Mouse (Mus musculus): ENCODE data around the gene Fam19a1. TPM values are rescaled to one million over a fixed set of nuclear protein-coding genes. Genes with fewer than 3 reads are reported as not detected.

The Fam19a1 gene
- polyA plus RNA-seq, 1 experiment: not detected

DNA sequence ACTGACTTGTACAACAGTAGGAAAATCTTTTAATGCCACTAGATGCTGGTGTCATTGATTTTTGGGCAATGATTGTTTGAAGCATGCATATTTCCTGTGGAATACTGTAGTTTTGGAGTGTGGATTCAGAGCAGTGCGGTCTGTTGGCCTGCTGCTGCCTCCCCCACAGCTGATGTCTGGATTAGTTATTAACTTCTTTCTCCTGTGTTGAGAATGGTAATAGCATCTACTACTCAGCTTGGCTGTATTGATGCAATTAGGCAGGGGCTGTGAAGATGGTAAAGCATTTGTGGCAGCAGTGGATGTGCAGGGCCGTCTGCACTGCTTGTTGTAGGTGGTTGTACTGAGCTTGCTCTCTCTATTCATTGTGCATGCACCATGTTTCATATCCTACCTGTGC, 326.5 kb downstream of the Fam19a1 start:
- H3K4me1 ChIP-seq (ENCODE audit: control insufficient read depth, insufficient read depth, low read length): no peaks in the 10 kb centered on the region
- 0 out of 2 replicates have a peak, but pooled peaks cover 5% of the 10 kb centered on the region for H3K9me3 ChIP-seq (replicated peaks; ENCODE audit: control insufficient read depth, insufficient read depth, low read length, poor library complexity, severe bottlenecking)
- H3K36me3 ChIP-seq (ENCODE audit: control insufficient read depth, insufficient read depth, low read length, poor library complexity, severe bottlenecking): no peaks in the 10 kb centered on the region
- no peak overlapping the region for H3K9ac ChIP-seq (ENCODE audit: low read depth, poor library complexity, severe bottlenecking)
- H3K27ac ChIP-seq (ENCODE audit: insufficient read depth, low read length): no peak overlapping the region
- no peak overlapping the region for H3K4me3 ChIP-seq (ENCODE audit: low read depth, low read length)
- TF ChIP-seq POLR2A (IDR thresholded peaks at IDR 0.05; ENCODE audit: insufficient read depth, low read length) (no peak), EP300 (IDR thresholded peaks at IDR 0.05; ENCODE audit: insufficient read depth, low read depth, low read length) (no peak), CTCF (IDR thresholded peaks at IDR 0.05; ENCODE audit: low read depth, low read length) (no peak)
- H3K27me3 ChIP-seq (ENCODE audit: control insufficient read depth, insufficient read depth, low read length, poor library complexity, severe bottlenecking): no peaks in the 10 kb centered on the region

DNA sequence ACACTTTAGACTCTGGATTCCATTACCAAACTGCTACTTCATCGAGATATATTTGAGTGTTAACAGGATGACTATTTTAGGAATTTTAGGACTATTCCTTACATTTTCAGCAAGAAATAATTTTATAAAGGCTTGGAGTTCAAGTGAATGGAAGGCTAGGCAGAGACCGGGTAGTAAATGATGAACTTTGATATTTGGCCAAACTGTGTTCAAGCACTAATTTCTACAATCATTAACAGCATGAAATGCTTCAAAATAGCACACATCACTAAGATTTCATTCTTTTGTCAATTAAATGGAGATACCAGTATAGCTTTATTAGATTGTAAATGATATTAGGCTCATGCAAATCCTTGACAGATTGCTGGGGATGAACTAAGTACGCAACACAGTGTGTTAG, 329.0 kb downstream of the Fam19a1 start:
- no peaks in the 10 kb centered on the region for H3K36me3 ChIP-seq (ENCODE audit: control insufficient read depth, insufficient read depth, low read length, poor library complexity, severe bottlenecking)
- no peaks in the 10 kb centered on the region for H3K27me3 ChIP-seq (ENCODE audit: control insufficient read depth, insufficient read depth, low read length, poor library complexity, severe bottlenecking)
- H3K9ac ChIP-seq (ENCODE audit: low read depth, poor library complexity, severe bottlenecking): no peak overlapping the region
- no peak overlapping the region for H3K4me3 ChIP-seq (ENCODE audit: low read depth, low read length)
- H3K27ac ChIP-seq (ENCODE audit: insufficient read depth, low read length): no peak overlapping the region
- no peaks in the 10 kb centered on the region for H3K4me1 ChIP-seq (ENCODE audit: control insufficient read depth, insufficient read depth, low read length)
- 0 out of 2 replicates have a peak, but pooled peaks cover 5% of the 10 kb centered on the region for H3K9me3 ChIP-seq (replicated peaks; ENCODE audit: control insufficient read depth, insufficient read depth, low read length, poor library complexity, severe bottlenecking)
- TF ChIP-seq CTCF (IDR thresholded peaks at IDR 0.05; ENCODE audit: low read depth, low read length) (no peak), EP300 (IDR thresholded peaks at IDR 0.05; ENCODE audit: insufficient read depth, low read depth, low read length) (no peak), POLR2A (IDR thresholded peaks at IDR 0.05; ENCODE audit: insufficient read depth, low read length) (no peak)

DNA sequence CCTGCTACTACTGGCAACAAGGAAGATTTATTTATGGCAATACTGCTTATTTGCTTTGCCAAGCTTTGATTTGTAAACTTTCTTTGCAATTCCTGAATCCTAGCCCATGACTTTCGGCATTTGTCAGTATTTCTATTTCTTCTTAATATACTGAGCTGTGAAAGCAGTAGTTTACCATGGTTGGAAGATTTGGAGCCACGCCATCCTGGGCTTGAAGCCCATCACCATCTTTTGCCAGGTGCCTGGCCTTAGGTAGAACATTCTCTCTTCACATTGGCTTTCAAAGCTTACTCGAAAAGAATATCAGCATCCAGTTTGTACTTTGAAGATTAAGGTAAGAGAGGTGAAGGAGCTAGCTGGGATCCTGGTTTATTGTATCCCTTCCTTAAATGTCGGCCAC, 334.5 kb downstream of the Fam19a1 start:
- Histone ChIP-seq H3K9me3 (replicated peaks; ENCODE audit: control insufficient read depth, insufficient read depth, low read length, poor library complexity, severe bottlenecking) (0 out of 2 replicates have a peak, but pooled peaks cover 5% of the 10 kb centered on the region), H3K27me3 (ENCODE audit: control insufficient read depth, insufficient read depth, low read length, poor library complexity, severe bottlenecking) (no peaks in the 10 kb centered on the region), H3K36me3 (ENCODE audit: control insufficient read depth, insufficient read depth, low read length, poor library complexity, severe bottlenecking) (no peaks in the 10 kb centered on the region), H3K27ac (ENCODE audit: insufficient read depth, low read length) (no peak overlapping the region), H3K4me1 (ENCODE audit: control insufficient read depth, insufficient read depth, low read length) (no peaks in the 10 kb centered on the region), H3K9ac (ENCODE audit: low read depth, poor library complexity, severe bottlenecking) (no peak overlapping the region), H3K4me3 (ENCODE audit: low read depth, low read length) (no peak overlapping the region)
- TF ChIP-seq EP300 (IDR thresholded peaks at IDR 0.05; ENCODE audit: insufficient read depth, low read depth, low read length): no peak
- TF ChIP-seq CTCF (IDR thresholded peaks at IDR 0.05; ENCODE audit: low read depth, low read length): no peak
- TF ChIP-seq POLR2A (IDR thresholded peaks at IDR 0.05; ENCODE audit: insufficient read depth, low read length): no peak

DNA sequence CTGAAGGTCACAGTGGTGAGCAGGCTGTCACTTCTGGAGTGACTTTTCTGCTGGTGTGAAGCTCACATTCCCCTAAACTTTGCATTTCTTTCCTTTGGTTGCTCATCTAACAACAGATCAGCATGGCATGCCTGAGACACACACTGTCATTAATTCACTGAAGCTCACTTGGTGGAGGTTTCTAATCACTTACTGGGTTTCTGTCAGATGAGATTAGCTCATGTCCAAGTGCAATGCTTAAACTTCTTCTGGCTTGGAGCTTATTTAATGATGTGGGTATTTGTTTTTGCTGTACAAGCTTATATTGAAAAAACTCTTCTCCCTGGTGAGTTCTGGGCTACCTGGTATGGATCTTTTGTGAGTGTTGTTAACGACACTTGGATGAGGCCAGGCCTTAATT, 343.3 kb downstream of the Fam19a1 start:
- Histone ChIP-seq H3K27ac (ENCODE audit: insufficient read depth, low read length) (no peak overlapping the region), H3K4me3 (ENCODE audit: low read depth, low read length) (no peak overlapping the region), H3K9ac (ENCODE audit: low read depth, poor library complexity, severe bottlenecking) (no peak overlapping the region), H3K4me1 (ENCODE audit: control insufficient read depth, insufficient read depth, low read length) (peaks cover 3% of the 10 kb centered on the region), H3K36me3 (ENCODE audit: control insufficient read depth, insufficient read depth, low read length, poor library complexity, severe bottlenecking) (no peaks in the 10 kb centered on the region), H3K27me3 (ENCODE audit: control insufficient read depth, insufficient read depth, low read length, poor library complexity, severe bottlenecking) (no peaks in the 10 kb centered on the region), H3K9me3 (replicated peaks; ENCODE audit: control insufficient read depth, insufficient read depth, low read length, poor library complexity, severe bottlenecking) (no peaks in the 10 kb centered on the region; the same call in 1 of the 2 replicates)
- TF ChIP-seq CTCF (IDR thresholded peaks at IDR 0.05; ENCODE audit: low read depth, low read length) (no peak), EP300 (IDR thresholded peaks at IDR 0.05; ENCODE audit: insufficient read depth, low read depth, low read length) (no peak), POLR2A (IDR thresholded peaks at IDR 0.05; ENCODE audit: insufficient read depth, low read length) (no peak)

GRCm38 (mm10) chr6:96457590-96458259, 344.8 kb downstream of the Fam19a1 start:
- Histone ChIP-seq H3K36me3 (ENCODE audit: control insufficient read depth, insufficient read depth, low read length, poor library complexity, severe bottlenecking) (no peaks in the 10 kb centered on the region), H3K27me3 (ENCODE audit: control insufficient read depth, insufficient read depth, low read length, poor library complexity, severe bottlenecking) (no peaks in the 10 kb centered on the region), H3K9ac (ENCODE audit: low read depth, poor library complexity, severe bottlenecking) (no peak overlapping the region), H3K4me3 (ENCODE audit: low read depth, low read length) (no peak overlapping the region), H3K4me1 (ENCODE audit: control insufficient read depth, insufficient read depth, low read length) (peaks cover 3% of the 10 kb centered on the region), H3K27ac (ENCODE audit: insufficient read depth, low read length) (peak overlapping the region; percentile 53), H3K9me3 (replicated peaks; ENCODE audit: control insufficient read depth, insufficient read depth, low read length, poor library complexity, severe bottlenecking) (no peaks in the 10 kb centered on the region; the same call in 1 of the 2 replicates)
- TF ChIP-seq EP300 (IDR thresholded peaks at IDR 0.05; ENCODE audit: insufficient read depth, low read depth, low read length) (no peak), POLR2A (IDR thresholded peaks at IDR 0.05; ENCODE audit: insufficient read depth, low read length) (no peak)

DNA sequence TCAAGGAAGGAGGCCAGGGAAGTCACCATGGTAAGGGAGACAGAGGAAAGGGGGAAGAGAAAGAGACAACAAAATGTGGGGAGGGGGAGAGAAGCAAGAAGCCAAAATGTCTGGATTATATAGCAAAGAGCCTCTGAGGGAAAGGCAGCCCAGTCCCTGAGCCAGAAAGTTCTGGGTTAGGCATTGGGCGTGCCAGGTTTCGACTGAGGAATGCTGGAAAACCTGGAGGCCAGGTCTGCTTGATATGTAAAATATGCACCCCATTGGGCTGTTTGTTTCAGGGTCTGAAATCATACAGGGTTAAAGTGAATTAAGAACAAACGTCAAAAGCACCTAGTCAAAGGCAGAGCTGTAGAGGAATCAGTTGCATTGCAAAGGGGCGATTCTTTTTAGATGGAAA, 346.1 kb downstream of the Fam19a1 start:
- H3K27me3 ChIP-seq (ENCODE audit: control insufficient read depth, insufficient read depth, low read length, poor library complexity, severe bottlenecking): no peaks in the 10 kb centered on the region
- H3K9me3 ChIP-seq (replicated peaks; ENCODE audit: control insufficient read depth, insufficient read depth, low read length, poor library complexity, severe bottlenecking): no peaks in the 10 kb centered on the region; the same call in 1 of the 2 replicates
- H3K9ac ChIP-seq (ENCODE audit: low read depth, poor library complexity, severe bottlenecking): no peak overlapping the region
- H3K4me1 ChIP-seq (ENCODE audit: control insufficient read depth, insufficient read depth, low read length): peaks cover 3% of the 10 kb centered on the region
- no peak overlapping the region for H3K4me3 ChIP-seq (ENCODE audit: low read depth, low read length)
- no peaks in the 10 kb centered on the region for H3K36me3 ChIP-seq (ENCODE audit: control insufficient read depth, insufficient read depth, low read length, poor library complexity, severe bottlenecking)
- TF ChIP-seq EP300 (IDR thresholded peaks at IDR 0.05; ENCODE audit: insufficient read depth, low read depth, low read length) (0 out of 2 replicates have a peak, but pooled peaks have one; percentile 50), POLR2A (IDR thresholded peaks at IDR 0.05; ENCODE audit: insufficient read depth, low read length) (no peak)
- H3K27ac ChIP-seq (ENCODE audit: insufficient read depth, low read length): peak overlapping the region; percentile 72

All from ES-Bruce4 (cell line).